16 mouse cellular contexts compared by ENCODE assay signal in the genomic region with DNA sequence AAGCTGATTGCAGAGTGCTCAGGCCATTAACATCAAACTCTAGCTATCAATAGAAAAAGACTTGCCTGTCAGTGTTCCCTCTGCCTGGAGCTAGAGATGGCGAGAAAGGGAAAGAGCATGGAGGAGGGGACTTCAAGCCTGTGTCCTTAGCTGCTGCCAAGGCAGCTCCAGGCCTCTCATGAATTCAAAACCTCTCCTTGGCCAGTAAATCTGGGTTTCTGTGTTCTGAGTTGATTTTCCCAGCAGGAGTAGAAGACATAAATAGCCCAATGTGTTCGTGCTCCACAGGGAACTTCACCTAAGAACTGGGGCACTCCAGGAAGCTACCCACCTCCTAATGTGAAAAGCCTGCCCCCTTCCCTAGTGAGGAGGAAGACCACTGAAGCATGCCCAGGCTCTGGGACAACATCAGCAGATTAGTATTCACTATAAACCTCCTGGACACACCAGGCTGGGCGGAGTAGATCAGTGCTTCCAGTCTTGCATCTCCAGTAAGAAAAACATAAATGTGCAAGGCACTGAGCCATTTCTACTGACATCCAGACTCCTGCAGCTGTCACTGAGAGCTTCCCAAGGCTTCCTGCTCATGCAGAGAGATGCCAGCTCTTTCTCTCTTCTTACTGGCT.
A peak's percentile ranks its signal among the peaks of the same experiment; 100 is the strongest.
DNase-seq lines count a peak whose midpoint lies in the region; ATAC-seq and TF ChIP-seq lines count a peak whose summit lies in the region.
"Had no signal": no experiment of that assay in that cellular context is flagged by ENCODE, and none has a peak within 500 bp of the region (broad histone marks: within the 10 kb centered on the region; RNA-seq: fewer than 3 reads in every experiment).

No protein-coding gene starts in this region.

- H3K4me2 ChIP-seq in forebrain, postnatal 0 days (ENCODE audit: low read depth): no peak overlapping the region
- no peak overlapping the region for H3K4me2 ChIP-seq in forebrain, embryonic 14.5 days (ENCODE audit: low read length)
- H3K4me2 ChIP-seq: liver, embryonic 13.5 days; neural tube, embryonic 15.5 days had no signal

- DNase-seq in forebrain, postnatal 0 days: peak; percentile 19
- DNase-seq in forebrain, embryonic 14.5 days (ENCODE audit: low spot score): no peak
- DNase-seq in retina, postnatal 1 day: peak; percentile 31
- no peak for DNase-seq in retina, embryonic 14.5 days (ENCODE audit: low spot score)
- DNase-seq in left cerebral cortex, adult 11 months (ENCODE audit: low spot score): peak; percentile 10
- DNase-seq in telencephalon, adult 2 months (ENCODE audit: low read depth, low spot score): peak; percentile 58
- no peak for DNase-seq in gastrocnemius, adult 18-20 months (ENCODE audit: low spot score)
- no peak for DNase-seq in thymus, postnatal 25 days
- DNase-seq: adrenal gland, postnatal 36 days; gastrocnemius, postnatal 14 days; liver, embryonic 13.5 days; lung, postnatal 36 days; thymus, adult 2 months had no signal

- no peaks in the 10 kb centered on the region for H3K9me3 ChIP-seq in forebrain, postnatal 0 days (ENCODE audit: low read length)
- H3K9me3 ChIP-seq in forebrain, embryonic 14.5 days (replicated peaks; ENCODE audit: control insufficient read depth, low read length): no peaks in the 10 kb centered on the region
- H3K9me3 ChIP-seq: liver, embryonic 13.5 days; neural tube, embryonic 15.5 days had no signal

- ATAC-seq in forebrain, postnatal 0 days: no peak
- ATAC-seq in forebrain, embryonic 14.5 days: no peak
- ATAC-seq: intestine, postnatal 0 days; midbrain, embryonic 16.5 days had no signal

- H3K27ac ChIP-seq in forebrain, postnatal 0 days (ENCODE audit: low read depth, low read length): no peak overlapping the region
- H3K27ac ChIP-seq in forebrain, embryonic 14.5 days (ENCODE audit: low read depth, low read length): no peak overlapping the region
- H3K27ac ChIP-seq: liver, embryonic 13.5 days; neural tube, embryonic 15.5 days had no signal

- H3K36me3 ChIP-seq in forebrain, postnatal 0 days (ENCODE audit: insufficient read depth): no peaks in the 10 kb centered on the region
- H3K36me3 ChIP-seq in forebrain, embryonic 14.5 days (ENCODE audit: control insufficient read depth, insufficient read depth, low read length): no peaks in the 10 kb centered on the region
- H3K36me3 ChIP-seq: liver, embryonic 13.5 days; neural tube, embryonic 15.5 days had no signal

- no peak overlapping the region for H3K4me3 ChIP-seq in forebrain, postnatal 0 days (ENCODE audit: low read depth, low read length)
- no peak overlapping the region for H3K4me3 ChIP-seq in forebrain, embryonic 14.5 days (ENCODE audit: low read depth, low read length)
- H3K4me3 ChIP-seq: liver, embryonic 13.5 days; neural tube, embryonic 15.5 days had no signal

- no peak for TF ChIP-seq CTCF in forebrain, postnatal 0 days (IDR thresholded peaks at IDR 0.05; ENCODE audit: low read depth)

- no peak overlapping the region for H3K9ac ChIP-seq in forebrain, postnatal 0 days
- no peak overlapping the region for H3K9ac ChIP-seq in forebrain, embryonic 14.5 days (ENCODE audit: low read length)
- H3K9ac ChIP-seq: liver, embryonic 13.5 days; neural tube, embryonic 15.5 days had no signal

- 34% methylated on average over 3 of the region's 3 CpGs for WGBS in forebrain, postnatal 0 days
- WGBS in forebrain, embryonic 14.5 days: 41% methylated on average over 3 of the region's 3 CpGs

- H3K4me1 ChIP-seq in forebrain, postnatal 0 days (ENCODE audit: insufficient read depth): no peaks in the 10 kb centered on the region
- no peaks in the 10 kb centered on the region for H3K4me1 ChIP-seq in forebrain, embryonic 14.5 days (ENCODE audit: control insufficient read depth, insufficient read depth, low read length)
- H3K4me1 ChIP-seq: liver, embryonic 13.5 days; neural tube, embryonic 15.5 days had no signal

- H3K27me3 ChIP-seq in forebrain, postnatal 0 days (ENCODE audit: insufficient read depth, low read length): no peaks in the 10 kb centered on the region
- no peaks in the 10 kb centered on the region for H3K27me3 ChIP-seq in forebrain, embryonic 14.5 days (replicated peaks; ENCODE audit: control insufficient read depth, insufficient read depth, low read length)
- H3K27me3 ChIP-seq: liver, embryonic 13.5 days; neural tube, embryonic 15.5 days had no signal

Comparison
In these comparisons a context has a peak if more than half of its experiments do, and no peak if none do; other contexts are left out.
1. DNase-seq: peak in forebrain, postnatal 0 days (single experiment), retina, postnatal 1 day (single experiment), left cerebral cortex, adult 11 months (single experiment) and telencephalon, adult 2 months (single experiment); none in forebrain, embryonic 14.5 days (single experiment), retina, embryonic 14.5 days (single experiment), gastrocnemius, adult 18-20 months (single experiment) and thymus, postnatal 25 days (single experiment).